Mouse (Mus musculus) urinary bladder, postnatal 25 days (tissue): Measurements from ENCODE around the gene Serinc1.
"Not testable (repeated sequence)": the region's sequence is repeated elsewhere in the genome, so short reads cannot be mapped to it uniquely, and the experiment has no call there.

Source experiments
- DNase-seq: peaks from one replicate; pipeline ENCODE4 v3.0.0; 2022; ENCODE audit warnings: low spot score

Serinc1 gene

GRCm38 (mm10) chr10:57532218-57533101, at the start of gene Serinc1:
TSS of gene Serinc1 (minus strand) at chr10:57532530.
- DNase-seq: peak; percentile 88

- no peak for DNase-seq
These were observed 44.4 kb upstream of the Serinc1 start for GRCm38 (mm10) chr10:57576721-57577120.

GRCm38 (mm10) chr10:57572130-57572529, 39.8 kb upstream of the Serinc1 start:
- DNase-seq: no peak

GRCm38 (mm10) chr10:57571211-57571730, 38.9 kb upstream of the Serinc1 start:
- DNase-seq: peak; percentile 39

GRCm38 (mm10) chr10:57569023-57569931, 36.9 kb upstream of the Serinc1 start:
- no peak for DNase-seq

GRCm38 (mm10) chr10:57566221-57566620, 33.9 kb upstream of the Serinc1 start:
- no peak for DNase-seq

- no peak for DNase-seq
These were observed 25.3 kb upstream of the Serinc1 start for GRCm38 (mm10) chr10:57557597-57557996.

- DNase-seq: no peak
These were observed 21.4 kb upstream of the Serinc1 start for GRCm38 (mm10) chr10:57553719-57554118.

GRCm38 (mm10) chr10:57549631-57550030, 17.3 kb upstream of the Serinc1 start:
- DNase-seq: no peak

- not testable (repeated sequence) for DNase-seq
These were observed 11.6 kb upstream of the Serinc1 start for GRCm38 (mm10) chr10:57543890-57544289.

GRCm38 (mm10) chr10:57531616-57532217, 613 bp downstream of the Serinc1 start:
- no peak for DNase-seq

- no peak for DNase-seq
These were observed 1.3 kb downstream of the Serinc1 start for GRCm38 (mm10) chr10:57531076-57531475.

GRCm38 (mm10) chr10:57526469-57526868, 5.9 kb downstream of the Serinc1 start:
- DNase-seq: no peak

- no peak for DNase-seq
These were observed 17.1 kb downstream of the Serinc1 start for GRCm38 (mm10) chr10:57515278-57515677.

- DNase-seq: no peak
These were observed 17.7 kb downstream of the Serinc1 start for GRCm38 (mm10) chr10:57514616-57515015.

- DNase-seq: no peak
These were observed 32.7 kb downstream of the Serinc1 start for GRCm38 (mm10) chr10:57499414-57500156.

GRCm38 (mm10) chr10:57492050-57492449, 40.3 kb downstream of the Serinc1 start:
- DNase-seq: no peak

- no peak for DNase-seq
These were observed 43.7 kb downstream of the Serinc1 start for GRCm38 (mm10) chr10:57488591-57488990.

- DNase-seq: no peak
These were observed 45.1 kb downstream of the Serinc1 start for GRCm38 (mm10) chr10:57487201-57487600.

GRCm38 (mm10) chr10:57486542-57487071, 45.7 kb downstream of the Serinc1 start:
- DNase-seq: peak; percentile 68
